Mouse (Mus musculus) ES-Bruce4 (cell line): ENCODE measurements at regions not wholly inside any gene's neighbourhood (a gene's known extent, or its start where the extent isn't known, plus 50 kb on each side); places are given as distances from the start of the nearest gene placed in this dataset.

Source experiments
- CTCF ChIP-seq: IDR thresholded peaks from one replicate; pipeline ENCODE4 v1.8.1; 2011; ENCODE audit warnings: low read depth, low read length
- EP300 ChIP-seq: IDR thresholded peaks from 2 replicates; pipeline ENCODE4 v1.6.1; 2011; ENCODE audit warnings: low read depth, low read length; ENCODE audit not compliant: insufficient read depth

DNA sequence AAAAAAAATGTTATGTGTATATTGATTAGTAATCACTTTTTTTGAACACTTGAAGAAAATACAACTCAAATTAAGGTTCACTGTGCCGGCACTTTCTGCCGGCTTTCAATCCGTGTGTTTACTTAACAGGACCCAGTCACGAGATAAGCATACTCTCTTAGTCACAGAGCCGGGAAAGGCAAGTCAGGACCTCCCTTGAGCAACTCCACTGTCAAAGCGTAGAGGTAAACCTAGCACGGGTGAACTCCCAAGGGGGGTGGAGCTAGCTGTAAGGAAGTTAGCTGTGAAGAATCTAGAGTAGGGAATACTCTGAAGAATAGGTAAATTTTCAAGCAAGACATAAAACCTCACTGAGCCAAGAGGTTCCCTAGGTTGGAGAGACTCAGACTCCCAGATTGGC, 164.0 kb upstream of the Lnx1 start:
- no peak for TF ChIP-seq CTCF
- TF ChIP-seq EP300: no peak
